Comparison of ENCODE assay signal across 13 mouse cellular contexts in genomic region chr7:115750275-115750825, GRCm38 (mm10).
A peak's percentile ranks its signal among the peaks of the same experiment; 100 is the strongest.
DNase-seq lines count a peak whose midpoint lies in the region; TF ChIP-seq lines count a peak whose summit lies in the region.
"Had no signal": no experiment of that assay in that cellular context is flagged by ENCODE, and none has a peak within 500 bp of the region (broad histone marks: within the 10 kb centered on the region; RNA-seq: fewer than 3 reads in every experiment).

No protein-coding gene starts in this region.

- peaks cover 27% of the 10 kb centered on the region for H3K4me1 ChIP-seq in embryonic facial prominence, embryonic 10.5 days

- 36% methylated on average over 8 of the region's 8 CpGs for WGBS in embryonic facial prominence, embryonic 10.5 days

- H3K27me3 ChIP-seq in embryonic facial prominence, embryonic 10.5 days (replicated peaks; ENCODE audit: low read depth, poor library complexity, severe bottlenecking) = no peaks in the 10 kb centered on the region
- H3K27me3 ChIP-seq in myocyte (ENCODE audit: control insufficient read depth, insufficient read depth, insufficient read length) = no peaks in the 10 kb centered on the region

- H3K36me3 ChIP-seq in embryonic facial prominence, embryonic 10.5 days (replicated peaks) = no peaks in the 10 kb centered on the region
- H3K36me3 ChIP-seq in myocyte (ENCODE audit: control insufficient read depth, insufficient read depth) = no peaks in the 10 kb centered on the region

- peak overlapping the region; percentile 54 for H3K4me3 ChIP-seq in gastrocnemius, adult 2 months
- no peak overlapping the region for H3K4me3 ChIP-seq in embryonic facial prominence, embryonic 10.5 days
- no peak overlapping the region for H3K4me3 ChIP-seq in myocyte

- peak overlapping the region; percentile 89 for H3K27ac ChIP-seq in gastrocnemius, adult 2 months
- H3K27ac ChIP-seq in embryonic facial prominence, embryonic 10.5 days (replicated peaks) = 0 out of 2 replicates have a peak overlapping the region, but pooled peaks have one; percentile 35

- H3ac ChIP-seq in myocyte (ENCODE audit: control insufficient read depth, insufficient read length) = no peak overlapping the region

- peak overlapping the region; percentile 60 for H3K4me2 ChIP-seq in myocyte (ENCODE audit: low read depth)

- TF ChIP-seq POLR2A in myocyte (IDR thresholded peaks at IDR 0.05; ENCODE audit: insufficient read length, low read depth) = no peak

- TF ChIP-seq CTCF in gastrocnemius, adult 2 months (IDR thresholded peaks at IDR 0.05) = no peak

- DNase-seq in gastrocnemius, adult 2 months = peak; percentile 21
- no peak for DNase-seq in gastrocnemius, postnatal 4 days (ENCODE audit: low spot score in 2 of 2)
- peak; percentile 18 for DNase-seq in kidney, postnatal 10 days
- DNase-seq in kidney, adult 18-20 months = no peak
- DNase-seq in embryonic facial prominence, embryonic 10.5 days (ENCODE audit: low spot score) = peak; percentile 20
- DNase-seq in left cerebral cortex, postnatal 25 days (ENCODE audit: low spot score in 2 of 2) = no peak
- DNase-seq in layer of hippocampus, postnatal 10 days (ENCODE audit: low spot score in 2 of 2) = no peak
- DNase-seq: adrenal gland, postnatal 10 days; cerebellum, adult 11-12 months; gastrocnemius, postnatal 36 days; left cerebral cortex, postnatal 4 days; lung, postnatal 36 days had no signal

- H3K9me3 ChIP-seq in embryonic facial prominence, embryonic 10.5 days = no peaks in the 10 kb centered on the region

- intact Hi-C loops in gastrocnemius, adult 2 months (cut with DNase I) = loop anchor here (5.0 kb wide), 1 partner anchor 282 kb away; no protein-coding TSS in a partner anchor
- intact Hi-C loops in left cerebral cortex, postnatal 25 days (cut with DNase I) = no loop called here

- no peaks in the 10 kb centered on the region for H3K79me2 ChIP-seq in myocyte (ENCODE audit: control insufficient read depth, insufficient read depth)

TF ChIP-seq in myocyte, 11 proteins besides CTCF, POLR2A, EP300 and RAD21:
- TF ChIP-seq CEBPB (IDR thresholded peaks at IDR 0.05; ENCODE audit: insufficient read depth, poor library complexity, severe bottlenecking) (no peak), MYOD1 (IDR thresholded peaks at IDR 0.05; ENCODE audit: control insufficient read depth in 1 of 3, insufficient read length in 2 of 3, low read depth in 2 of 3) (no peak), E2F4 (IDR thresholded peaks at IDR 0.05; ENCODE audit: insufficient read depth) (no peak), REST (IDR thresholded peaks at IDR 0.05; ENCODE audit: insufficient read depth, insufficient read length) (no peak), MYOG (IDR thresholded peaks at IDR 0.05; ENCODE audit: control insufficient read depth in 1 of 3, insufficient read depth in 1 of 3, insufficient read length in 2 of 3, low read depth in 2 of 3) (no peak), TCF12 (IDR thresholded peaks at IDR 0.05; ENCODE audit: insufficient read depth, poor library complexity, severe bottlenecking) (no peak), MAX (IDR thresholded peaks at IDR 0.05; ENCODE audit: low read depth) (no peak), POLR2AphosphoS2 (IDR thresholded peaks at IDR 0.05; ENCODE audit: insufficient read length, low read depth) (no peak), TCF3 (IDR thresholded peaks at IDR 0.05; ENCODE audit: insufficient read length, low read depth) (no peak), USF1 (IDR thresholded peaks at IDR 0.05; ENCODE audit: low read depth) (no peak), SRF (IDR thresholded peaks at IDR 0.05; ENCODE audit: control insufficient read depth, insufficient read length, low read depth) (no peak)

Comparison
In these comparisons a context has a peak if more than half of its experiments do, and no peak if none do; other contexts are left out.
1. DNase-seq: peak in gastrocnemius, adult 2 months (single experiment), kidney, postnatal 10 days (single experiment) and embryonic facial prominence, embryonic 10.5 days (single experiment); none in gastrocnemius, postnatal 4 days (0 of 2), kidney, adult 18-20 months (single experiment), left cerebral cortex, postnatal 25 days (0 of 2) and layer of hippocampus, postnatal 10 days (0 of 2).